Mouse (Mus musculus): ENCODE data around the gene Myo15. TPM values are rescaled to one million over a fixed set of nuclear protein-coding genes. Genes with fewer than 3 reads are reported as not detected.

Myo15 gene
- total and polyA plus RNA-seq, 2 experiments from 2014 or later, result not detected

DNA sequence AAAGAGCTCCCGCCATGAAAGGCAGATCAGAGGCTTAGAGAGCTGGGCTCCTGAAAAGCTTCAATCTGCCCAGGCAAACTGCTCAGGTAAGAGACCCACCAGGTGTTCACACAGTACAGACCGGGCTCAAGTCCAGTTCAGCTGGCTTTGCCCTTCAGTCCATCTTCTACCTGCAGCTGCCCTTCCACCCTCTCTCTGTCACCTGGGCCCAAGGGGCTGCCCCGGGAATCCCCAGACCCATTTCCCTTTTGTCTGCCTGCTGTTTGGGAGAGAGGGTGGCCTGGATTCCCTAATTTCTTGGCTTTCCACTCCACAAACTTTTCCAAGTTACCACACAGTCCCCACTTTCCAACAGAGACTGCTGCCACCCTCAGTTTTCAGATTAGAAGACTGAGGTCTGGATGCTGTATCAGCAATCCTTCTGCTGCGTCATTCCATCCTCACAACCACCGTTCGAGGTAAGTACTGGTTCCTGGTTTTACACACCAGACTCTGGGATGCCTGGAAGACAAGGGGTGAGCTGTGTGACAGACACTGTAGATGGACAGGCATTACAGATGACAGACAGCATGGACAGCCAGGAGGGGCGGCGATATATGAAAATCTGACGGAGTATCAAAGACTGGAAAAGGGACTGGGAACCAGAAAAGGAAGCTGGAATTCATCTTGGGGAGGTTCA, 67.2 kb downstream of the Myo15 start, which contains the start of gene Alkbh5:
TSS of gene Alkbh5 (plus strand) at position 202 of the 679 bp plus-strand sequence.
- no peaks in the 10 kb centered on the region for H3K9me3 ChIP-seq (replicated peaks; ENCODE audit: control insufficient read depth, low read length)
- no peak for ATAC-seq (ENCODE audit: insufficient read depth, low read depth)
- H3K4me1 ChIP-seq (ENCODE audit: control insufficient read depth, insufficient read depth), result peaks cover 22% of the 10 kb centered on the region
- TF ChIP-seq EP300 (IDR thresholded peaks at IDR 0.05; ENCODE audit: low read depth) (no peak), CTCF (IDR thresholded peaks at IDR 0.05; ENCODE audit: low read depth) (no peak)
- peak within 1 kb of the TSS; percentile 99 for H3K4me2 ChIP-seq (ENCODE audit: low read depth, low read length)
- 20% methylated on average over 9 of the region's 9 CpGs for WGBS
- DNase-seq (ENCODE audit: low spot score), result peak; percentile 37
- no peaks in the 10 kb centered on the region for H3K36me3 ChIP-seq (replicated peaks; ENCODE audit: control insufficient read depth, insufficient read depth, low read length)
- H3K4me3 ChIP-seq (ENCODE audit: low read depth, low read length), result peak within 1 kb of the TSS; percentile 95
- peak within 1 kb of the TSS; percentile 99 for H3K27ac ChIP-seq (ENCODE audit: low read depth)
- H3K27me3 ChIP-seq (ENCODE audit: control insufficient read depth, insufficient read depth, low read length), result no peaks in the 10 kb centered on the region
- peak within 1 kb of the TSS; percentile 89 for H3K9ac ChIP-seq (replicated peaks; ENCODE audit: low read depth, low read length)

DNA sequence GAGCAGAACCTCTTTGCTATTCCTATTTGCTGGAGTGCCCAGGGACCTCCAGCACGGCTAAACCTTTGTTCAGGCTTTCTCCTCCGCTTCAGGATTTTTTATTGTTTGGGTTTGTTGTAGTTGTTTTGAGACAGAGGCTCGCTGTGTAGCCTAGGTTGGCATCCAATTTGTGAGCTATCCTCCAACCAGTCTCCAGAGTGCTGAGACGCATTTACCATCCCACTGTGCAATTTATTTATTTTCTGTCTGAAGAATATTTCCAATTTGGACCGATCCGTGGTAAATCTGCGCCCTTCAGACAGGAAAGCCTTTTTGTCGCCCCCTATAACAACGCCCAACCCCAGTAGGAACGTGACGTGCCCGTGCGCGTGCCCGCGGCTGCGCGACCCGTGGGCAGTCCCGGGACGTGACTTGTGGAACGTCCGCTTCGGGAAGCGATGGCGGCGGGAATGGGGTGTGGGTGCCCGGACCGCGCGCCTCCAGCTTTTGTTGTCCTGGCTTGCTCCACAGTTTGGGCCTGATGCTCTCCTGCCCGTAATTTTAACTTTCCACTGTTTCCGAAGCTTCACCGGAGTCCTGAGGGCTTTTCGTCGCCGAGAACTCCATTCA, 67.8 kb downstream of the Myo15 start:
- peak; percentile 88 for TF ChIP-seq EP300 (IDR thresholded peaks at IDR 0.05; ENCODE audit: low read depth)
- TF ChIP-seq CTCF (IDR thresholded peaks at IDR 0.05; ENCODE audit: low read depth), result peak; percentile 37
- Histone ChIP-seq H3K9ac (replicated peaks; ENCODE audit: low read depth, low read length) (peak overlapping the region; percentile 89), H3K27ac (ENCODE audit: low read depth) (peak overlapping the region; percentile 99), H3K27me3 (ENCODE audit: control insufficient read depth, insufficient read depth, low read length) (no peaks in the 10 kb centered on the region), H3K36me3 (replicated peaks; ENCODE audit: control insufficient read depth, insufficient read depth, low read length) (peaks cover 3% of the 10 kb centered on the region; the same call in 1 of the 2 replicates), H3K9me3 (replicated peaks; ENCODE audit: control insufficient read depth, low read length) (no peaks in the 10 kb centered on the region), H3K4me2 (ENCODE audit: low read depth, low read length) (peak overlapping the region; percentile 99), H3K4me1 (ENCODE audit: control insufficient read depth, insufficient read depth) (peaks cover 25% of the 10 kb centered on the region), H3K4me3 (ENCODE audit: low read depth, low read length) (peak overlapping the region; percentile 95)
- DNase-seq (ENCODE audit: low spot score), result peak; percentile 87
- WGBS, result 0% methylated on average over 37 of the region's 37 CpGs
- peak; percentile 84 for ATAC-seq (ENCODE audit: insufficient read depth, low read depth)

DNA sequence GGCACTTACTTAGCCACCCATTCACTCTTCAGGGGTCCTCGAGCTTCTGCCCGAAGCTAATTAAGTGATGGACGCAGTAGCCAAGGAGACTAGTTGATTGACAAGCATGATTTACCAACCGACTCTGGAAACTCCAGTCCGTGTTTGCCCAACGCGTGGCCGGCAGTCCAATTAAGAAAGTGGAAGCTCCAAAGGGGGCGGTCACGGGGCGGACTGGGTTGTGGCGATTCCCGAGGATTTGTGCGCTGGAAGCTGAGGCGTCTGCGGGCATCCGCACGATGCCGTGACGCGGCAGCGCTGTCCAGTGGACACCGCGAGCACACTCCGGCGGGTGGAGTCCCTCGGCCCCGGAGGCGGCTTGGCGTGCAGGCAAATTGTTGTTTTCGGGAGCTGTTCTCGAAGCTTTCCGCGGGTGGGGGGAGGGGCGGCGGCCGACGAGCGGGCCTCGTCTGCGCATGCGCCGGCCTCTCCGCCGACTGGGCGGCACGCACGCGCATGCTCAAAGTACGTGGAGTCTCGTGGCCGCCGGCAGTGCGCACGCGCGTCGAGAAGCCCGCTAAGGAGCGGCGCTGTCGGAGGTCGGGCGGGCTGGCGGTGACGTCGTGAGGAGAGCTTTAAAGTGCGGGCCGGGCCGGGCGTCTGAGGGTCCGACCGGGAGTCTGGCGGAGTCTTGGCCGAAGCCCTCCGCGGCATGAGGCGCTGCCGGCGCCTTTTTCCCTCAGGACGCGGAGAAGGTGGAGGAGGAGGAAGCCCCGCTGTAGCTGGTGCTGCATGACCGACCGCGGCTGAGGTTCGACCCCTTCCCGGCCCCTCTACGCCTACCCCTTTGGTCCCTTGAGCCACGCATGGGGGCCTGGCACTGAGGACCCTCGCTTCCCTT, 68.6 kb downstream of the Myo15 start:
- Histone ChIP-seq H3K4me1 (ENCODE audit: control insufficient read depth, insufficient read depth) (peaks cover 32% of the 10 kb centered on the region), H3K27me3 (ENCODE audit: control insufficient read depth, insufficient read depth, low read length) (no peaks in the 10 kb centered on the region), H3K4me3 (ENCODE audit: low read depth, low read length) (peak overlapping the region; percentile 95), H3K27ac (ENCODE audit: low read depth) (peak overlapping the region; percentile 99), H3K9ac (replicated peaks; ENCODE audit: low read depth, low read length) (peak overlapping the region; percentile 89), H3K9me3 (replicated peaks; ENCODE audit: control insufficient read depth, low read length) (no peaks in the 10 kb centered on the region), H3K4me2 (ENCODE audit: low read depth, low read length) (peak overlapping the region; percentile 99), H3K36me3 (replicated peaks; ENCODE audit: control insufficient read depth, insufficient read depth, low read length) (peaks cover 7% of the 10 kb centered on the region; the same call in 1 of the 2 replicates)
- ATAC-seq (ENCODE audit: insufficient read depth, low read depth) (peak; percentile 92), DNase-seq (ENCODE audit: low spot score) (peak; percentile 100)
- peak; percentile 23; the same call in 1 of the 2 replicates for TF ChIP-seq CTCF (IDR thresholded peaks at IDR 0.05; ENCODE audit: low read depth)
- no peak; the same call in 1 of the 2 replicates for TF ChIP-seq EP300 (IDR thresholded peaks at IDR 0.05; ENCODE audit: low read depth)
- under 1% methylated on average over 87 of the region's 91 CpGs for WGBS

DNA sequence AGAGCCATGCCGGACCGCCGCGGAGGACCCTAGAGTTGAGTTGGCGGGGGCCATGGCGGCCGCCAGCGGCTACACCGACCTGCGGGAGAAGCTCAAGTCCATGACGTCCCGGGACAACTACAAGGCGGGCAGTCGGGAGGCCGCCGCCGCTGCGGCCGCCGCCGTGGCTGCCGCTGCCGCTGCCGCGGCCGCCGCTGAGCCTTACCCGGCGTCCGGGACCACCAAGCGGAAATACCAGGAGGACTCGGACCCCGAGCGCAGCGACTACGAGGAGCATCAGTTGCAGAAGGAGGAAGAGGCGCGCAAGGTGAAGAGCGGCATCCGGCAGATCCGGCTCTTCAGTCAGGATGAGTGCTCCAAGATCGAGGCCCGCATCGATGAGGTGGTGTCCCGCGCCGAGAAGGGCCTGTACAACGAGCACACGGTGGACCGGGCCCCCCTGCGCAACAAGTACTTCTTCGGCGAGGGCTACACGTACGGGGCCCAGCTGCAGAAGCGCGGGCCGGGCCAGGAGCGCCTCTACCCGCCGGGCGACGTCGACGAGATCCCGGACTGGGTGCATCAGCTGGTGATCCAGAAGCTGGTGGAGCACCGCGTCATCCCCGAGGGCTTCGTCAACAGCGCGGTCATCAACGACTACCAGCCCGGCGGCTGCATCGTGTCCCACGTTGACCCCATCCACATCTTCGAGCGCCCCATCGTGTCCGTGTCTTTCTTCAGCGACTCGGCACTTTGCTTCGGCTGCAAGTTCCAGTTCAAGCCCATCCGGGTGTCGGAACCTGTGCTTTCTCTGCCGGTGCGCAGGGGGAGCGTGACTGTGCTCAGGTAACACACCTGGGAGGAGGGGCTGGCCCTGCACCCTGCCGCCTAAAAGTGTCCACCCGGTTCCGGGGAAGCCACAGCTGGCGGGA, 69.5 kb downstream of the Myo15 start:
- peak; percentile 37 for DNase-seq (ENCODE audit: low spot score)
- Histone ChIP-seq H3K36me3 (replicated peaks; ENCODE audit: control insufficient read depth, insufficient read depth, low read length) (peaks cover 7% of the 10 kb centered on the region; the same call in 1 of the 2 replicates), H3K9ac (replicated peaks; ENCODE audit: low read depth, low read length) (peak overlapping the region; percentile 89), H3K4me3 (ENCODE audit: low read depth, low read length) (peak overlapping the region; percentile 95), H3K27me3 (ENCODE audit: control insufficient read depth, insufficient read depth, low read length) (no peaks in the 10 kb centered on the region), H3K9me3 (replicated peaks; ENCODE audit: control insufficient read depth, low read length) (no peaks in the 10 kb centered on the region), H3K27ac (ENCODE audit: low read depth) (peak overlapping the region; percentile 99), H3K4me2 (ENCODE audit: low read depth, low read length) (peak overlapping the region; percentile 99), H3K4me1 (ENCODE audit: control insufficient read depth, insufficient read depth) (peaks cover 35% of the 10 kb centered on the region)
- under 1% methylated on average over 75 of the region's 93 CpGs for WGBS
- TF ChIP-seq CTCF (IDR thresholded peaks at IDR 0.05; ENCODE audit: low read depth) (no peak), EP300 (IDR thresholded peaks at IDR 0.05; ENCODE audit: low read depth) (no peak)
- ATAC-seq (ENCODE audit: insufficient read depth, low read depth), result peak; percentile 18

Data from heart, postnatal 0 days (tissue).